Mouse (Mus musculus) C2C12 (cell line): ENCODE measurements around the gene 2900026A02Rik.

ENCODE experiments used
- CTCF ChIP-seq: IDR thresholded peaks from one replicate; pipeline ENCODE4 v1.5.1; 2011; ENCODE audit not compliant: control insufficient read depth, insufficient read depth, insufficient read length
- MAX ChIP-seq: IDR thresholded peaks from one replicate; pipeline ENCODE4 v1.6.1; 2011; ENCODE audit warnings: mild to moderate bottlenecking, control low read depth
- USF1 ChIP-seq: IDR thresholded peaks from one replicate; pipeline ENCODE4 v1.6.1; 2011; ENCODE audit warnings: low read depth, mild to moderate bottlenecking, control low read depth, moderate library complexity

- TF ChIP-seq CTCF (peak; percentile 68), MAX (no peak), USF1 (no peak)
Observed at GRCm38 (mm10) chr5:113155133-113155532, 65.9 kb downstream of the 2900026A02Rik start.
